Mouse (Mus musculus): ENCODE results near the gene Alkbh6.

Alkbh6 gene

GRCm38 (mm10) chr7:30295103-30295502 lies 13.4 kb upstream of the Alkbh6 start:
- no peak for DNase-seq (ENCODE audit: low spot score in 2 of 2)

- no peak for DNase-seq (ENCODE audit: low spot score in 2 of 2)
Observed at GRCm38 (mm10) chr7:30296816-30297215, 11.7 kb upstream of the Alkbh6 start.

- no peak for DNase-seq (ENCODE audit: low spot score in 2 of 2)
Observed at GRCm38 (mm10) chr7:30297266-30297665, 11.3 kb upstream of the Alkbh6 start.

- DNase-seq (ENCODE audit: low spot score in 2 of 2) = no peak
Observed at GRCm38 (mm10) chr7:30300914-30301313, 7.6 kb upstream of the Alkbh6 start.

GRCm38 (mm10) chr7:30306083-30306779 lies 2.3 kb upstream of the Alkbh6 start:
- no peak for DNase-seq (ENCODE audit: low spot score in 2 of 2)

- no peak for DNase-seq (ENCODE audit: low spot score in 2 of 2)
Observed at GRCm38 (mm10) chr7:30309395-30310129, 1.0 kb downstream of the Alkbh6 start.

- DNase-seq (ENCODE audit: low spot score in 2 of 2) = no peak
Observed at GRCm38 (mm10) chr7:30310136-30310535, 1.6 kb downstream of the Alkbh6 start.

- DNase-seq (ENCODE audit: low spot score in 2 of 2) = no peak
Observed at GRCm38 (mm10) chr7:30313666-30314320, 5.3 kb downstream of the Alkbh6 start.

GRCm38 (mm10) chr7:30314721-30315155 lies 6.2 kb downstream of the Alkbh6 start, which contains the start of gene Syne4:
Syne4 (plus strand) TSS chr7:30314807.
- DNase-seq (ENCODE audit: low spot score in 2 of 2) = no peak

- DNase-seq (ENCODE audit: low spot score in 2 of 2) = no peak
Observed at GRCm38 (mm10) chr7:30315559-30316529, 7.3 kb downstream of the Alkbh6 start.

GRCm38 (mm10) chr7:30318142-30318541 lies 9.6 kb downstream of the Alkbh6 start:
- no peak for DNase-seq (ENCODE audit: low spot score in 2 of 2)

- DNase-seq (ENCODE audit: low spot score in 2 of 2) = no peak
Observed at GRCm38 (mm10) chr7:30320946-30321345, 12.4 kb downstream of the Alkbh6 start.

- peak; percentile 55 to 61 for DNase-seq (ENCODE audit: low spot score in 2 of 2)
Observed at GRCm38 (mm10) chr7:30321539-30322284, 13.2 kb downstream of the Alkbh6 start, which contains the start of gene E130208F15Rik. E130208F15Rik (plus strand) TSS chr7:30321740.

- peak; percentile 92 to 95 for DNase-seq (ENCODE audit: low spot score in 2 of 2)
Observed at GRCm38 (mm10) chr7:30322285-30322667, 13.8 kb downstream of the Alkbh6 start.

GRCm38 (mm10) chr7:30322865-30323264 lies 14.3 kb downstream of the Alkbh6 start:
- no peak for DNase-seq (ENCODE audit: low spot score in 2 of 2)

- no peak for DNase-seq (ENCODE audit: low spot score in 2 of 2)
Observed at GRCm38 (mm10) chr7:30323795-30324194, 15.3 kb downstream of the Alkbh6 start, which contains the start of gene Sdhaf1. Sdhaf1 (minus strand) TSS chr7:30323895.

- no peak for DNase-seq (ENCODE audit: low spot score in 2 of 2)
Observed at GRCm38 (mm10) chr7:30324300-30324944, 15.9 kb downstream of the Alkbh6 start.

GRCm38 (mm10) chr7:30325364-30325763 lies 16.8 kb downstream of the Alkbh6 start:
- no peak for DNase-seq (ENCODE audit: low spot score in 2 of 2)

GRCm38 (mm10) chr7:30326427-30326826 lies 17.9 kb downstream of the Alkbh6 start:
- DNase-seq (ENCODE audit: low spot score in 2 of 2) = no peak

GRCm38 (mm10) chr7:30327140-30327539 lies 18.6 kb downstream of the Alkbh6 start:
- no peak for DNase-seq (ENCODE audit: low spot score in 2 of 2)

Data from frontal cortex, postnatal 14 days (tissue).